Mouse (Mus musculus) heart, embryonic 10.5 days (tissue): ENCODE measurements around the gene Ugt8a. TPM values are rescaled to one million over a fixed set of nuclear protein-coding genes. Genes with fewer than 3 reads are reported as not detected.

Experiments
- DNase-seq: peaks from one replicate; pipeline ENCODE4 v3.0.0-alpha.2; 2017; ENCODE audit warnings: low spot score
- H3K27ac ChIP-seq: fragments of 300-500 bp; sonication (generic); 2 replicates; pipeline ENCODE4 v1.5.1; 2016; ENCODE audit warnings: mild to moderate bottlenecking
- H3K27me3 ChIP-seq: fragments of 300-500 bp; sonication (generic); 2 replicates; pipeline ENCODE4 v1.6.1; 2016; ENCODE audit warnings: mild to moderate bottlenecking; ENCODE audit not compliant: poor library complexity, insufficient read depth, severe bottlenecking
- H3K36me3 ChIP-seq: fragments of 300-500 bp; sonication (generic); 2 replicates; pipeline ENCODE4 v1.6.1; 2016; ENCODE audit warnings: mild to moderate bottlenecking, moderate library complexity
- H3K4me1 ChIP-seq: fragments of 300-500 bp; sonication (generic); 2 replicates; pipeline ENCODE4 v1.6.1; 2016; ENCODE audit warnings: mild to moderate bottlenecking
- H3K4me3 ChIP-seq: fragments of 300-500 bp; sonication (generic); 2 replicates; pipeline ENCODE4 v1.5.1; 2016; ENCODE audit warnings: mild to moderate bottlenecking, moderate library complexity
- H3K9me3 ChIP-seq: fragments of 300-500 bp; sonication (generic); 2 replicates; pipeline ENCODE4 v1.6.1; 2016; ENCODE audit warnings: mild to moderate bottlenecking, moderate library complexity
- polyA plus RNA-seq: library from polyadenylated mRNA; unstranded; fragments of >200 nt; fragmentation: Nextera tagmentation; extraction: Ambion mirVana; gene quantifications from 2 replicates; pipeline ENCODE4 v1.2.1, GENCODE M21; 2016

Ugt8a gene
- polyA plus RNA-seq, 1 experiment from 2014 or later = 0.21 TPM

GRCm38 (mm10) chr3:125819741-125820140, 118.7 kb downstream of the Ugt8a start:
- no peak for DNase-seq
- H3K4me3 ChIP-seq = no peak overlapping the region

More at GRCm38 (mm10) chr3:125819741-125820140, 118.7 kb downstream of the Ugt8a start:
- Histone ChIP-seq H3K4me1 (no peaks in the 10 kb centered on the region), H3K27ac (no peak overlapping the region), H3K27me3 (no peaks in the 10 kb centered on the region), H3K9me3 (no peaks in the 10 kb centered on the region), H3K36me3 (no peaks in the 10 kb centered on the region)
